In the genomic region with DNA sequence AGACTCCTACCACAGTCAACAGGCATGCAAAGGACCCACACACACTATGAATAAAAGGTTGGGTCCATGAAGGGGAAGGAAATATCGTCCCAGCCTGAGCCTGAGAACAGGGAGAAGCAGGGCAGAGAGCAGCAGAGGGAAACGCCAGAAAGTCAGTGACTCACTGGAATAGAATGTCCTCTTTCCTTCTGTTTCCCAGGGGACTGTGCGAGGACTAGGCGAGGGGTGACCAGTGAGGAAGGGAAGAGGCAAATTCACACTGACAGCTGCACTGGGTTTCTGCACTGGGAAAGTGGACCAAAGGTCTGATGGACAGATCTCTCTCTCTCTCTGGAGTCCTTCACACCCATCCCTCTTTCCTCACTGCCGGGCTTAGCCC, we compare ENCODE assay signal across 7 mouse cellular contexts. TPM values are rescaled to one million over a fixed set of nuclear protein-coding genes. Genes with fewer than 3 reads are reported as not detected.
DNase-seq lines count a peak whose midpoint lies in the region; ATAC-seq and TF ChIP-seq lines count a peak whose summit lies in the region.

No protein-coding gene starts in this region.

- H3K4me1 ChIP-seq in heart, adult 2 months (ENCODE audit: control insufficient read depth, insufficient read depth, low read length), result peaks cover 35% of the 10 kb centered on the region
- peaks cover 32% of the 10 kb centered on the region for H3K4me1 ChIP-seq in kidney, postnatal 0 days (replicated peaks; ENCODE audit: insufficient read depth, low read length)
- H3K4me1 ChIP-seq in midbrain, embryonic 13.5 days (replicated peaks), result no peaks in the 10 kb centered on the region

- WGBS in heart, adult 2 months, result 5% methylated on average over 5 of the region's 5 CpGs
- 18% methylated on average over 4 of the region's 5 CpGs for WGBS in kidney, postnatal 0 days
- WGBS in midbrain, embryonic 13.5 days, result 77% methylated on average over 5 of the region's 5 CpGs

- H3K9ac ChIP-seq in heart, adult 2 months (ENCODE audit: low read depth, low read length), result peak overlapping the region; percentile 48
- no peak overlapping the region for H3K9ac ChIP-seq in kidney, postnatal 0 days (ENCODE audit: low read depth, low read length)
- no peak overlapping the region for H3K9ac ChIP-seq in midbrain, embryonic 13.5 days (replicated peaks)

- no peaks in the 10 kb centered on the region for H3K79me2 ChIP-seq in heart, adult 2 months (replicated peaks; ENCODE audit: control insufficient read depth, insufficient read depth, low read length)

- peak; percentile 100 for TF ChIP-seq EP300 in heart, adult 2 months (IDR thresholded peaks at IDR 0.05; ENCODE audit: insufficient read depth, low read depth, low read length)

- peak overlapping the region; percentile 4; the same call in 1 of the 2 replicates for H3K4me2 ChIP-seq in kidney, postnatal 0 days (ENCODE audit: low read length)
- no peak overlapping the region for H3K4me2 ChIP-seq in midbrain, embryonic 13.5 days (replicated peaks)

- intact Hi-C loops in heart, adult 2 months (cut with DNase I), result no loop called here

- peak; percentile 89 for TF ChIP-seq POLR2A in heart, adult 2 months (IDR thresholded peaks at IDR 0.05; ENCODE audit: insufficient read depth, low read depth, low read length)

- peak overlapping the region; percentile 31 for H3K4me3 ChIP-seq in heart, adult 2 months
- no peak overlapping the region for H3K4me3 ChIP-seq in kidney, postnatal 0 days (replicated peaks; ENCODE audit: low read depth, low read length)
- H3K4me3 ChIP-seq in midbrain, embryonic 13.5 days (replicated peaks), result no peak overlapping the region

- H3K36me3 ChIP-seq in heart, adult 2 months (ENCODE audit: control insufficient read depth, insufficient read depth, low read length), result no peaks in the 10 kb centered on the region
- H3K36me3 ChIP-seq in kidney, postnatal 0 days (ENCODE audit: insufficient read depth, low read length), result no peaks in the 10 kb centered on the region
- H3K36me3 ChIP-seq in midbrain, embryonic 13.5 days, result no peaks in the 10 kb centered on the region

- no peaks in the 10 kb centered on the region for H3K27me3 ChIP-seq in heart, adult 2 months (ENCODE audit: control insufficient read depth, insufficient read depth, low read length)
- H3K27me3 ChIP-seq in kidney, postnatal 0 days (ENCODE audit: insufficient read depth, low read length), result no peaks in the 10 kb centered on the region
- no peaks in the 10 kb centered on the region for H3K27me3 ChIP-seq in midbrain, embryonic 13.5 days

- TF ChIP-seq CTCF in heart, adult 2 months (IDR thresholded peaks at IDR 0.05), result no peak
- no peak for TF ChIP-seq CTCF in kidney, postnatal 0 days (IDR thresholded peaks at IDR 0.05; ENCODE audit: low read depth)

- H3K9me3 ChIP-seq in kidney, postnatal 0 days (replicated peaks; ENCODE audit: low read length), result no peaks in the 10 kb centered on the region
- H3K9me3 ChIP-seq in midbrain, embryonic 13.5 days, result no peaks in the 10 kb centered on the region

- ATAC-seq in kidney, postnatal 0 days (replicated peaks; ENCODE audit: low FRiP score, low read depth), result peak; percentile 78
- ATAC-seq in midbrain, embryonic 13.5 days, result no peak

- H3K27ac ChIP-seq in heart, adult 2 months, result peak overlapping the region; percentile 96
- peak overlapping the region; percentile 95 for H3K27ac ChIP-seq in kidney, postnatal 0 days
- no peak overlapping the region for H3K27ac ChIP-seq in midbrain, embryonic 13.5 days

- DNase-seq in adrenal gland, postnatal 25 days, result peak; percentile 43
- peak; percentile 76 to 88 for DNase-seq in heart, adult 2 months
- peak; percentile 93 for DNase-seq in kidney, postnatal 0 days (ENCODE audit: low spot score)
- DNase-seq in lung, postnatal 4 days, result peak; percentile 64 to 74
- no peak for DNase-seq in layer of hippocampus, adult 11-12 months (ENCODE audit: low spot score)
- no peak for DNase-seq in spleen, adult 12 weeks (ENCODE audit: low spot score)

RNA-seq across cellular contexts. Expression of gene Spaar, which starts 1.3 kb away (rescaled TPM):
- 2.1 and 2.7 TPM in 2 replicates for total RNA-seq in adrenal gland, postnatal 25 days (2021)
- total RNA-seq in heart, adult 2 months (2021), result 1 to 10 TPM; 4.4 to 4.8 TPM
- 5.2 and 7.8 TPM in 2 replicates for polyA plus RNA-seq in heart, adult 2 months (2012; rRNA removed)
- polyA plus RNA-seq in kidney, postnatal 0 days (2015; fragmentation: Nextera tagmentation; extraction: Ambion mirVana), result 0.40 and 0.43 TPM in 2 replicates
- 0.05 TPM in 1 of 2 replicates, not detected in the other for polyA plus RNA-seq in midbrain, embryonic 13.5 days (2015; fragmentation: Nextera tagmentation; extraction: Ambion mirVana)

RNA-seq across cellular contexts. Expression of gene Hrct1, which starts 1.6 kb away (rescaled TPM):
- 1.5 and 1.9 TPM in 2 replicates for total RNA-seq in adrenal gland, postnatal 25 days (2021)
- 1 to 10 TPM; 4.0 to 4.7 TPM for total RNA-seq in heart, adult 2 months (2021)
- 8.8 and 10.7 TPM in 2 replicates for polyA plus RNA-seq in heart, adult 2 months (2012; rRNA removed)
- polyA plus RNA-seq in kidney, postnatal 0 days (2015; fragmentation: Nextera tagmentation; extraction: Ambion mirVana), result 2.7 and 3.2 TPM in 2 replicates
- polyA plus RNA-seq in midbrain, embryonic 13.5 days (2015; fragmentation: Nextera tagmentation; extraction: Ambion mirVana), result 0.13 and 0.35 TPM in 2 replicates

RNA-seq across cellular contexts. Expression of gene Olfr71, which starts 18.5 kb away (rescaled TPM):
- not detected in 2 replicates for total RNA-seq in adrenal gland, postnatal 25 days (2021)
- not detected for total RNA-seq in heart, adult 2 months (2021)
- not detected in 2 replicates for polyA plus RNA-seq in heart, adult 2 months (2012; rRNA removed)
- not detected in 2 replicates for polyA plus RNA-seq in kidney, postnatal 0 days (2015; fragmentation: Nextera tagmentation; extraction: Ambion mirVana)
- polyA plus RNA-seq in midbrain, embryonic 13.5 days (2015; fragmentation: Nextera tagmentation; extraction: Ambion mirVana), result 0.08 and 0.10 TPM in 2 replicates

RNA-seq across cellular contexts. Expression of gene Olfr70, which starts 28.0 kb away (rescaled TPM):
- total RNA-seq in adrenal gland, postnatal 25 days (2021), result not detected in 2 replicates
- total RNA-seq in heart, adult 2 months (2021), result not detected
- polyA plus RNA-seq in heart, adult 2 months (2012; rRNA removed), result not detected in 2 replicates
- not detected in 2 replicates for polyA plus RNA-seq in kidney, postnatal 0 days (2015; fragmentation: Nextera tagmentation; extraction: Ambion mirVana)
- polyA plus RNA-seq in midbrain, embryonic 13.5 days (2015; fragmentation: Nextera tagmentation; extraction: Ambion mirVana), result 0.08 TPM in 1 of 2 replicates, not detected in the other

RNA-seq across cellular contexts. Expression of gene Olfr159, which starts 42.2 kb away (rescaled TPM):
- total RNA-seq in adrenal gland, postnatal 25 days (2021), result not detected in 2 replicates
- not detected for total RNA-seq in heart, adult 2 months (2021)
- polyA plus RNA-seq in heart, adult 2 months (2012; rRNA removed), result not detected in 2 replicates
- polyA plus RNA-seq in kidney, postnatal 0 days (2015; fragmentation: Nextera tagmentation; extraction: Ambion mirVana), result not detected in 2 replicates
- not detected in 2 replicates for polyA plus RNA-seq in midbrain, embryonic 13.5 days (2015; fragmentation: Nextera tagmentation; extraction: Ambion mirVana)

Comparison
In these comparisons a context has a peak if more than half of its experiments do, and no peak if none do; other contexts are left out.
1. DNase-seq: peak in adrenal gland, postnatal 25 days (single experiment), heart, adult 2 months (2 of 2), kidney, postnatal 0 days (single experiment) and lung, postnatal 4 days (2 of 2); none in layer of hippocampus, adult 11-12 months (single experiment) and spleen, adult 12 weeks (single experiment).